Mouse (Mus musculus) lung, postnatal 0 days (tissue): ENCODE results near the gene Ece1.

Experiments
- CTCF ChIP-seq: IDR thresholded peaks from 2 replicates; pipeline ENCODE4 v1.5.1; 2016; ENCODE audit warnings: antibody characterized with exemption, mild to moderate bottlenecking
- EP300 ChIP-seq: IDR thresholded peaks from 2 replicates; pipeline ENCODE4 v1.6.1; 2016; ENCODE audit warnings: antibody characterized with exemption, mild to moderate bottlenecking, control low read depth

DNA sequence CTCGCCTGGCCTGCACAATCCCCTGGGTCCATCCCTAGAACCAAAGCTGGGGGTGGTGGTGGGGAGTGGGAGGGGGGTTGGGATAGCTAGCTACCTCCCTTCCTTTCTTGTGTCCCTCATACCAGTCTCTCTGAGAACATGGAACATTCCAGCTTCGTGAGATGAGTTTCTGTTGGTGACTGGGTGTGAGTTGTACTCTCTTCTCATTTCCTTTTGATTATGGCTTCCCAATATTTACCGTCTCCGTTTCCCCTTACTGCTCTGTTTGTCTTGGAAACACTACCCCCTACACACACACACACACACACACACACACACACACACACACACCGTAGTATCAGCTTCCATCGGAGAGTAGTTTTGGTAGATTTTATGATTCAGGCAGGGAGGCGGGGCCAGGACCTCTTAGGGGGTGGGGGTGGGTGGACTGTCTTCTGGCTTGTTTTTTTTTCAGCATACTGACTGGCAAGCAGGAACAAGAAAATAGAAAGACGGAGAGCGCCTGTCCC is 68.5 kb downstream of the Ece1 start:
- TF ChIP-seq CTCF, result no peak
- no peak for TF ChIP-seq EP300
